Mouse (Mus musculus) cerebellum, postnatal 4 days (tissue): Measurements from ENCODE around the gene Snx9.
A peak's percentile ranks its signal among the peaks of the same experiment; 100 is the strongest.

Source experiments
- DNase-seq, 2 experiments: peaks; one replicate each; pipeline ENCODE4 v3.0.0; 2022; ENCODE audit warnings: low spot score in 2 of 2, mixed read lengths in 1 of 2

Snx9 gene

DNA sequence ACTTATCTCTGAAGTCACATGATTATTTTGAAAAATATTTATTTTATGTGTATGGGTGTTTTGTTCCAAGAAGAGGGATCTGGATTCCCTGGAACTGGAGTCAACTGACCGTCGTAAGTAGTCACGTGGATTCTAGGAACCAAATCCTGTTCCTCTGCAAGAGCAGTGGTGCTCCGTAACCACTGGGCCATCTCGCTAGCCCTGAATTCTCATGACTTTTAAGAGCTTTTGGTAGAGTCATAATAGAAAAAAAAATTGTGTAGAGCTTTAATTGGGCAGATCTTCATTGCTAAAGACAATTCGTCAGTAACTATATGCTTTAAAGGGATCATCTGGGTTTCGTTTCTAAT, 2.5 kb downstream of the Snx9 start:
- no peak for DNase-seq

GRCm38 (mm10) chr17:5845376-5845775, 4.2 kb downstream of the Snx9 start:
- DNase-seq = no peak

- no peak for DNase-seq
Observed at GRCm38 (mm10) chr17:5846101-5846500, 5.0 kb downstream of the Snx9 start.

DNA sequence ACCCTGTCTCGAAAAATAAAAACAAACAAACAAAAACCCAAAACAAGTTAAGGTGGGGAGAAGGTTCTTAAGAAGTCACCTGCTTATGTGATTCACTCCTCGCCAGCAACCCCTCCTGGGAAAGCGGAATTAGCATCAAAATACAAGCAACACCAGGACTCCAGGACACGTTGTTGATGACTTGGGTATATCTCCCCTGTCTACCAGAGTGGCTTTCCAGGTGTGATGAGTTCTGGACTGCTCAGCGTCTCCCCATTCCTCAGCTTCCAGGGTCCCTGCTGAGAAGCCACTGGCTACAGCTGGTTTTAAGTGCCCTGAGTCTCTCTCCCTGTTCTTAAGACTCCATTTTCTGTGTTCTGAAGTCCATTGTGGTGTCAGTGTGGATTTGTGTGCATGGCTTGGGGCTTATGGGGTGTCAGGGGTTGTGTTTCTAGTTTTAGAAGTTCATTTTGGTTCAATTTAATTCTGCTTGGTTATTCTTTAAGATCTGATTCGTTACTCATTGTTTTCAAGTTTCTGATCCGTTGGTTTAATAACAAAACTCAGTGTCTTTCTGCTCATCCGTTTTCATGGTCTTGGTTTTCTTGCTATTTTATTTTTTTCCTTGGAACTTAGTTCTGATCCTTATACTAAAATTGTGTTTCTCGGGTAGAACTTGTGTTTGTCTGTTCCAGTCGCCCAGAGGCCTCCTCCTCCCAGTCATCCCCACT, 7.7 kb downstream of the Snx9 start:
- DNase-seq = no peak

DNA sequence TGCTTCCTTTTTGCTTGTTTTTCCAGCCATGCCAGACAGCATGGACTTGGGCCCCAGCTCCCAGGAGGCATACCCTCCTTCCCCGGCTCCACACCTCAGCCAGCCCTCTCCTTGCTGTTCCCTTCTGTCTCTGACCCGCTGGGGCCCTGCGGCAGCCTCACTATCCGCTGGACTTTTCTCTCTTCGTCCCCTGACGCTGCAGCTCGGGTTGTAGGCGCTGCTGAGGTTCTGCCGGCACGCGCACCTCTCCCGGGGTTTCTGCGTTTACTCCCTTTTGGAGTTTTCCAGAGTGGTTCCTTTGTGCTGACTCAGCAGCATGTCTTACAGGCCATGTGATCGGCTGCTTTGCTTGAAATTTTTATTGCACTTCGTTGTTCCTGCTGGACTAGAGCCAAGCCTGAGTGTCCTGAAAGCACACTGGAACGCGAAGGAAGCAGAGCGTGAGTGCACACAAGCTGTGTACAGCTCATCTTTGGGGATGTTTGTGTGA, 8.3 kb downstream of the Snx9 start:
- peak in 1 of 2 experiments; percentile 26 for DNase-seq

- DNase-seq = no peak
Observed at GRCm38 (mm10) chr17:5850031-5850430, 8.9 kb downstream of the Snx9 start.

- no peak for DNase-seq
Observed at GRCm38 (mm10) chr17:5850476-5850875, 9.3 kb downstream of the Snx9 start.

DNA sequence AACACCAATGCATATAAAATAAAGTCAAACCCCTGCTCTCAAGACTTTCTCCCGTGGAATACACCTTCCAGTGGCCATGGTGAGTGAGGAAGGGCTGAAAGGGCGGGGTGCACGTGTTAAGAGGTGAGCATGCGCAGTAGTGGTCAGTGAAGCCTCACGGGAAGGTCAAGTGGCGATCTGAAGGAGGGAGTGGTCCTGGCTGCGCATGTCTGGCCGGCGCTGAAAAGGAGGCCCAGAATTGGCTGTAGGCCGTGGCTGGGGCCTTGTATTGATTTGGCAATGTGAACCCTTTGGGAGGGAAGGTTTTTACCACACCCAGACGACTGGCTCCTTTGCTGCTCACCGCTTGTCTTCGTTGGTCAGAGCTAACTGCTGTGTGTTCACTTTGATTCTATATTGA, 12.8 kb downstream of the Snx9 start:
- no peak for DNase-seq

DNA sequence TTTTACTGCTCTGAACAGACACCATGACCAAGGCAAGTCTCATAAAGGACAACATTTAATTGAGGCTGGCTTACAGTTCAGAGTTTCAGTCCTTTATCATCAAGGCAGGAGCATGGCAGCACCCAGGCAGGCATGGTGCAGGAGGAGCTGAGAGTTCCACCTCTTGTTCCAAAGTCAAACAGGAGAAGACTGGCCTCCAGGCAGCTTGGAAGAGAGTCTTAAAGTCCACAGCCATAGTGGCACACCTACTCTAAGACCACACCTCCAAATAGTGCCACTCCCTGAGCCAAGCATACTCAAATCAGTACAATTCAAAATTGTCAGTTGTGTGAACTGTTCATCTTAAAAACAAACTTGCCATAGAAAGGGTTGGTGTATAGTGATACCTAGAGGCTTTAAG, 14.4 kb downstream of the Snx9 start:
- no peak for DNase-seq

GRCm38 (mm10) chr17:5856426-5856825, 15.3 kb downstream of the Snx9 start:
- no peak for DNase-seq

DNA sequence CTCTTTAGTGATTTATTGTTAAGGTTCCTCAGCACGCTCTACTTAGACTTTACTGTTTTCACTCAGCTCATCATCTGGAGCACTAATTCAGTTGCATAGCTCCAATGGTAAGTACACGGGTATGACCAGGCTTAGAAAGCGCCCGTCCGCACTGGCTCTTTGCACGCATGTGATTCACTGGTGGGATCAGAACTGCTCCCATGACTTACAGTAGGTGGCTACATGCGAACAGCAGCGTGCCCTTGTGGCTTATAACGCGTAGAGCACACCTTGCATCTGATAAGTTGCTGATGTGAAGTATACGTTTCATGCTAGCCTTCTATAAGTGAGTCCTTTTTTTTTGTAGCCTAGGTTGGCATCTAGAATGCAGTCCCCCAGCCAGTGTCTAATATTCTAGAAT, 16.1 kb downstream of the Snx9 start:
- DNase-seq = no peak

GRCm38 (mm10) chr17:5858209-5858608, 17.1 kb downstream of the Snx9 start:
- DNase-seq = no peak

- no peak for DNase-seq
Observed at GRCm38 (mm10) chr17:5862285-5862684, 21.2 kb downstream of the Snx9 start.

GRCm38 (mm10) chr17:5862869-5863268, 21.7 kb downstream of the Snx9 start:
- no peak for DNase-seq

DNA sequence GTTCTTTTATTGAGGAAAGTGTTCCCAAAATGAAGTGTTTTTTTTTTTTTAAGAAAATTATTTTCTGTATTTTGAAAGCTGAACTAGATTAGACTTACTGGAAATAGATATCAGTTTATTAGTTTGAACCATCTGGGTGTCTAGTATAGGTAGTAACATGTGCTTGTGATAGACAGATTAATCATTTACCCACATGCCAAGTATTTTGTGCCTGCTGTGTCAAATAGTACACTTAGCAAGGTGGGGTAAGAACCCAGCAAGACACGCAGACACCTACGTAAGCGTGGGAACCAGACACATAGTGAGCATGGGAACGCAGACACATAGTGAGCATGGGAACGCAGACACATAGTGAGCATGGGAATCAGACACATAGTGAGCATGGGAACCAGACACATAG, 22.6 kb downstream of the Snx9 start:
- no peak for DNase-seq

- DNase-seq = no peak
Observed at GRCm38 (mm10) chr17:5867456-5867855, 26.3 kb downstream of the Snx9 start.

- no peak for DNase-seq
Observed at GRCm38 (mm10) chr17:5868319-5869031, 27.3 kb downstream of the Snx9 start.

GRCm38 (mm10) chr17:5869461-5869860, 28.3 kb downstream of the Snx9 start:
- no peak for DNase-seq

DNA sequence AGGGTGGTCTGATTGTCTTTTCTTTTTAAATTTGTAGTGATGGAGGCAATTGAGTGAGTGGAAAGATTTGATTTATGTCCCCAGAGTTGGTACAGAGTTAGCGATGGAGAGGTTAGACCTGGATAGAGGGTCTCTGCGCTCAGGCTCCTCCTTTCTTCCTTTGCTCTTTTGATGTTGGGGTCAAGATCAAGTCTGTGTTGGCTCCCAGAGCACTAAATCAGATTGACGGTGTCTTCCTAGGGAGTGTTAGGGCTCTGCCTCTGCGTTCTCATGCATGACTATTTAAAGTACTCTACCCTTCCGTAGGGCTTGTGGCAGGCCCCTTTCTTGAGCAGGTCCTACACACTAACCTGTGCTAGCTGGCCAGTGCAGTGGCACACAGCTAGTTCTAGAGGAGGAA, 28.9 kb downstream of the Snx9 start:
- no peak for DNase-seq

DNA sequence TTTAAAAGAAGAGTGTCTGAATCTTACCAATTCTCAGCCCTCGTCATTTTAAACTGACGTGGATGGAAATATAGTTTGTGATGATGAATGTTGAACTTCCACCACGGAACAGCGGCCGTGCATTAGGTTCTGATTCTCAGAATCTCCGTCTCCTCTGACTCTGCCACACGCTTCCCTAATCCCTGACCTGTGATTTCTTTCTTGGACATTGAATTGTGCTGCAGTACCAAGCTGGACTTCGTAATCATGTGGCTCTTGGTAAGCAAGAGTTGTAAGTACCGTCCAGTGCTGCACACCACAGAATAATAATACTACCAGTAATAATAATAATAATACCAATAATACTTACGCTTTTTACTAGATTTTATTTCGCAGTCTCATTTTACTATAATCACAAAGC, 29.6 kb downstream of the Snx9 start:
- no peak for DNase-seq

DNA sequence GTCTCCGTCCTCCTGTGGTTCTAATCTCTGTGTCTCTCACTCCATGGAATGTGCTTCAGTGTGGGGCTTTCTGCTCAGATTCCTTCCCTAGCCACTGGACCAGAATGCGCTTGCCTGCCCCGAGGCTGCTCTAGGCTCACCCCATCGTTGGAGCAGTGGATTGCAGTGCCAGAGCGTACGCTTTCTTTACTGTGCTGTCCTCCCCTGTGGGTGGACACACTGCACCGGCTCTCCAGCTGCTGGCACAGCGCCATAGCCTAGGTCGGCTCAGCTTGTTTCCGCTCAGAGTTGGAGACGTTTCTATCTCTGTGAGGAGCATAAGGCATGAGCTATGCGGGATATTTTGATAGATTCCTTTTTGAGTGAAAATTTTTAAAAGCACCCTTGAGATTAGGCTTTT, 31.4 kb downstream of the Snx9 start:
- peak in 1 of 2 experiments; percentile 49 for DNase-seq

DNA sequence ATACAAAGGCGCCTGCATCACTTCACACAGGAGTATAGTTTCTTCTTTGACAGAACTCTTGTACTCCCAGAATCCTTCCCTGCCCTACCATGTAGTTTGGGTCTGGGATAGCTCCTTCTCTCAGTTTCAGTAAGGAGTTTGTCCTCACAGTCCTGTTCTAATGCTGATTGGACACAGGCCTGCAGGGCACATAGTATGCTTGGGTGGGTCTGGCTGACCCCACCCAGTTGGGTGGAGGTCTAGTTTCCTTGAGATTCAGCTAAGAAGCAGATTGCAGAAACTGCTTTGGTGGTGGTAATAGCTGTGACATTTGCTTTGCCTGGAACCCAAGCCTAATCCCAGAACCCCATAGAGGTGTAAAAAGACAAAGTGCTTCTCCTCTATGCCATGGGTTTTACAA, 33.4 kb downstream of the Snx9 start:
- DNase-seq = no peak

DNA sequence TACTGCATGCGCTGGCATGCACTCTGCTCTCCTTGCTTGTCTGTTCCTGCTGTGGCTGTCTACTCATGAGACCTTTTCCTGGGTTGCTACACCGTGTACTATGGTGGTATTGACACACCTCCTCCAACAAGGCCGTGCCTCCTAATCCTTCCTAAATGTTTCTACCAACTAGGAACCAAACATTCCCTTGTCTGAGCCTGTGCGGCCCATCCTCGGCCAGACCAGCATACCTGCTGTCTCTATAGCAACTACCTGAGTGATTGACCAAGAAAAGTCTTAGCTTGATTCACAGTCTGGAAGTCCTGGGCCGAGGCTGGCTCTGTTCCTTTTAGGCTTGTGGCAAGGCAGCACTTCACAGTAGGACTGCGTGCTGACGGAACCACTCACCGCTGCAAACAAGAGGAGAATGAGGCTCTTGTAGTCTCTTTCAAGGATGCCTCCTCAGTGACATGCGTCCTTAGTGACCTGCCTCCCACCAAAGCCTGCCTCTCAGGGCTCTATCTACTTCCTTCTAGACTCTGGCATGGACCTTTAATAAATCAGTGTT, 36.6 kb downstream of the Snx9 start:
- no peak for DNase-seq
